Mouse (Mus musculus): ENCODE measurements around the gene Dapk1. TPM values are rescaled to one million over a fixed set of nuclear protein-coding genes. Genes with fewer than 3 reads are reported as not detected.
A peak's percentile ranks its signal among the peaks of the same experiment; 100 is the strongest.

Dapk1 gene
- polyA plus RNA-seq, 1 experiment from 2014 or later: 4.8 TPM

DNA sequence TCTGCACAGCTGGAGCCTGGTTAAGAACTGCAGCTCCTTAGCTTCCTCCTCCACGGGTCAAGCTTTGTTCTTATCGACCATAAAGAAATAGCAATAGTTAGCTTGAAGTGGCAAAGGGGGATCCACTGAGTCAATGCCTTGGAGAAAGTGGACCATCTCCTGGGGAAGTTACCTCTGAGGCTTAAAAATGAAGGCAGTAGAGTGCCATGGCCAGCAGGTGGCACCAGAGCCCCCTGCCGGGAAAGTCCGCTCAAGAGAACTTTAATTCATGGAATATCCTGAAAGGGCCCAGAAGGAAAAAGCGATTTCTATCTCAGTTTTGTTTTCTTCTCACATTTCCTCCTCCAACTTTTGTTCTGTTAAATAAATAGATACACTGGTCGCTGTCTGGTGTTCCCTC lies 157.4 kb downstream of the Dapk1 start:
- H3K9ac ChIP-seq (ENCODE audit: low read length): no peak overlapping the region
- TF ChIP-seq EP300 (optimal IDR thresholded peaks at IDR 0.05): no peak
- peak; percentile 88 for TF ChIP-seq CTCF (IDR thresholded peaks at IDR 0.05; ENCODE audit: low read depth)
- H3K27me3 ChIP-seq (ENCODE audit: control insufficient read depth, insufficient read depth, low read length): no peaks in the 10 kb centered on the region
- DNase-seq (ENCODE audit: low spot score) (peak; percentile 58), ATAC-seq (ENCODE audit: low FRiP score, low TSS enrichment) (no peak)
- H3K4me2 ChIP-seq (replicated peaks; ENCODE audit: low read depth): no peak overlapping the region
- H3K27ac ChIP-seq (replicated peaks): no peak overlapping the region
- no peaks in the 10 kb centered on the region for H3K9me3 ChIP-seq (ENCODE audit: control insufficient read depth, low read length)
- H3K4me1 ChIP-seq (replicated peaks; ENCODE audit: control insufficient read depth, insufficient read depth): no peaks in the 10 kb centered on the region
- H3K4me3 ChIP-seq (ENCODE audit: low read depth, low read length): no peak overlapping the region
- WGBS: 33% methylated on average over 6 of the region's 6 CpGs
- H3K36me3 ChIP-seq (ENCODE audit: control insufficient read depth, insufficient read depth, low read length): peaks cover 9% of the 10 kb centered on the region; the same call in 1 of the 2 replicates

DNA sequence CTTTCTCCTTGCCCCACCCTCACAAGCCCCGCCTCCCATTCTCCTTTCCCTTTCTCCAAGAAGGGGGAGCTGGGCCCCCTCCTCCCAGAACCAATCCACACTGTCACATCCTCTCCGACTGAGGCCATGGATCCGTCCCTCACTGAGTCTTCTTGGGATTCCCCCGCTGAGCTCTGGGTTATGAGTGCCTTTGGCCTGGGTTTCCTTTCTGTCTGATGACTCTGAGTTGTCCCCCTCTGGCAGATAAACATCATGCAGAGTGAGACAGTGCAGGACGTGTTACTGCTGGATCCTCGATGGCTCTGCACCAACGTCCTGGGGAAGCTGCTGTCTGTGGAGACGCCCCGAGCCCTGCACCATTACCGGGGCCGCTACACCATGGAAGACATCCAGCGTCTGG lies 158.6 kb downstream of the Dapk1 start:
- ATAC-seq (ENCODE audit: low FRiP score, low TSS enrichment): peak; percentile 32; the same call in 1 of the 2 replicates
- WGBS: 85% methylated on average over 12 of the region's 12 CpGs
- TF ChIP-seq EP300 (optimal IDR thresholded peaks at IDR 0.05) (no peak), CTCF (IDR thresholded peaks at IDR 0.05; ENCODE audit: low read depth) (no peak)

DNA sequence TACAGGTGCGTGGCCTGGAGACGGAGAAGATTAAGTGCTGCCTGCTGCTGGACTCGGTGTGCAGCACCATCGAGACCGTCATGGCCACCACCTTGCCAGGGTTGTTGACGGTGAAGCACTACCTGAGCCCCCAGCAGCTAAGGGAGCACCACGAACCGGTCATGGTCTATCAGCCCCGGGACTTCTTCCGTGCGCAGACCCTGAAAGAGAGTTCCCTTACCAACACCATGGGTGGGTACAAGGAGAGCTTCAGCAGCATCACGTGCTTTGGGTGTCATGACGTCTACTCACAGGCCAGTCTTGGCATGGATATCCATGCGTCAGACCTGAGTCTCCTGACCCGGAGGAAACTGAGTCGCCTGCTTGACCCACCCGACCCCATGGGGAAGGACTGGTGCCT lies 159.4 kb downstream of the Dapk1 start:
- WGBS: 97% methylated on average over 17 of the region's 17 CpGs
- TF ChIP-seq EP300 (optimal IDR thresholded peaks at IDR 0.05): no peak
- no peak for TF ChIP-seq CTCF (IDR thresholded peaks at IDR 0.05; ENCODE audit: low read depth)
- Histone ChIP-seq H3K27ac (replicated peaks) (no peak overlapping the region), H3K4me1 (replicated peaks; ENCODE audit: control insufficient read depth, insufficient read depth) (no peaks in the 10 kb centered on the region), H3K9me3 (ENCODE audit: control insufficient read depth, low read length) (no peaks in the 10 kb centered on the region), H3K36me3 (ENCODE audit: control insufficient read depth, insufficient read depth, low read length) (peaks cover 9% of the 10 kb centered on the region; the same call in 1 of the 2 replicates), H3K4me3 (ENCODE audit: low read depth, low read length) (no peak overlapping the region), H3K4me2 (replicated peaks; ENCODE audit: low read depth) (no peak overlapping the region), H3K9ac (ENCODE audit: low read length) (no peak overlapping the region), H3K27me3 (ENCODE audit: control insufficient read depth, insufficient read depth, low read length) (no peaks in the 10 kb centered on the region)
- DNase-seq (ENCODE audit: low spot score) (no peak), ATAC-seq (ENCODE audit: low FRiP score, low TSS enrichment) (no peak)

More for the DNA sequence above, 158.6 kb downstream of the Dapk1 start:
- Histone ChIP-seq H3K27ac (replicated peaks) (no peak overlapping the region), H3K27me3 (ENCODE audit: control insufficient read depth, insufficient read depth, low read length) (no peaks in the 10 kb centered on the region), H3K4me1 (replicated peaks; ENCODE audit: control insufficient read depth, insufficient read depth) (no peaks in the 10 kb centered on the region), H3K9me3 (ENCODE audit: control insufficient read depth, low read length) (no peaks in the 10 kb centered on the region), H3K9ac (ENCODE audit: low read length) (no peak overlapping the region), H3K36me3 (ENCODE audit: control insufficient read depth, insufficient read depth, low read length) (peaks cover 9% of the 10 kb centered on the region; the same call in 1 of the 2 replicates), H3K4me2 (replicated peaks; ENCODE audit: low read depth) (no peak overlapping the region), H3K4me3 (ENCODE audit: low read depth, low read length) (no peak overlapping the region)
- DNase-seq (ENCODE audit: low spot score): no peak

DNA sequence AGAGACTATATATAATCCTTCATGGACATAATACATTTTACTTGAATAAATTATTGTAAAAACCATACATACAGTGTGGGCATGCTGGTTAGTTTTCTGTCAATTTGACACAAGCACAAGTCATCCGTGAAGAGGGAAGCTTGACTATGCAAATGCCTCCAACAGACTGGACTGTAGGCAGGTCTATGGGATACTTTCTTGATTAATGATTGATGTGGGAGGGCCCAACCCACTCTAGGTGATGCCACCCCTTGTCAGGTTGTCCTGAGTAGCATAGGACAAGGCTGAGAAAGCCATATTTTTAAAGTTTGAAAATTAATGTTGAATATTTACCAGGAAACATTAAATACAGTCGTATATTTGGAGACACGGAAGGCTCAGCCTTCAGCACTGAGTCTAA lies 178.8 kb downstream of the Dapk1 start:
- Histone ChIP-seq H3K4me2 (replicated peaks; ENCODE audit: low read depth) (no peak overlapping the region), H3K36me3 (ENCODE audit: control insufficient read depth, insufficient read depth, low read length) (no peaks in the 10 kb centered on the region), H3K9ac (ENCODE audit: low read length) (no peak overlapping the region), H3K4me3 (ENCODE audit: low read depth, low read length) (no peak overlapping the region), H3K9me3 (ENCODE audit: control insufficient read depth, low read length) (no peaks in the 10 kb centered on the region), H3K27me3 (ENCODE audit: control insufficient read depth, insufficient read depth, low read length) (no peaks in the 10 kb centered on the region), H3K27ac (replicated peaks) (no peak overlapping the region), H3K4me1 (replicated peaks; ENCODE audit: control insufficient read depth, insufficient read depth) (no peaks in the 10 kb centered on the region)
- DNase-seq (ENCODE audit: low spot score) (no peak), ATAC-seq (ENCODE audit: low FRiP score, low TSS enrichment) (no peak)
- WGBS: 81% methylated on average over 3 of the region's 3 CpGs
- TF ChIP-seq EP300 (optimal IDR thresholded peaks at IDR 0.05): no peak

DNA sequence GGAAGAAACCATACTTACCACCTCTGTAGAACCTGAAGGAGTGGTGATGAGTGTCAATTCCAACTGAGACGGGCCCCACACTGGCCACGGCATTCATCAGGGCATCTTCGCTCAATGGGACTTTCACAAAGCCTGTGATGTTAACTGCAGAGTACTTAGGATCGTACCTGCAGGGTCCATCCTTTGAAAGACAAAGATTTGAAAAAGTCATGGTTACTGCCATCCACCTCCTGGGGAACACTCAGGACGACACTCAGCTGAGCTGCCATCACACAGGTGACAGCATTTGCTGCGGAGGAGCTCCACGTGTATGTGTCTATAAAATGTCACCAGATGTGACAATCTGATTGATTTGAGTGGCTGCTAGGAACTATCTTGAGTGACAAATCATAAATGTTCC lies 181.6 kb downstream of the Dapk1 start:
- H3K36me3 ChIP-seq (ENCODE audit: control insufficient read depth, insufficient read depth, low read length): no peaks in the 10 kb centered on the region
- DNase-seq (ENCODE audit: low spot score) (no peak), ATAC-seq (ENCODE audit: low FRiP score, low TSS enrichment) (no peak)
- H3K4me1 ChIP-seq (replicated peaks; ENCODE audit: control insufficient read depth, insufficient read depth): no peaks in the 10 kb centered on the region
- H3K27ac ChIP-seq (replicated peaks): no peak overlapping the region
- TF ChIP-seq EP300 (optimal IDR thresholded peaks at IDR 0.05) (no peak), CTCF (IDR thresholded peaks at IDR 0.05; ENCODE audit: low read depth) (no peak)
- WGBS: 82% methylated on average over 7 of the region's 7 CpGs
- H3K4me2 ChIP-seq (replicated peaks; ENCODE audit: low read depth): no peak overlapping the region
- no peaks in the 10 kb centered on the region for H3K27me3 ChIP-seq (ENCODE audit: control insufficient read depth, insufficient read depth, low read length)
- no peak overlapping the region for H3K4me3 ChIP-seq (ENCODE audit: low read depth, low read length)
- H3K9ac ChIP-seq (ENCODE audit: low read length): no peak overlapping the region
- no peaks in the 10 kb centered on the region for H3K9me3 ChIP-seq (ENCODE audit: control insufficient read depth, low read length)

DNA sequence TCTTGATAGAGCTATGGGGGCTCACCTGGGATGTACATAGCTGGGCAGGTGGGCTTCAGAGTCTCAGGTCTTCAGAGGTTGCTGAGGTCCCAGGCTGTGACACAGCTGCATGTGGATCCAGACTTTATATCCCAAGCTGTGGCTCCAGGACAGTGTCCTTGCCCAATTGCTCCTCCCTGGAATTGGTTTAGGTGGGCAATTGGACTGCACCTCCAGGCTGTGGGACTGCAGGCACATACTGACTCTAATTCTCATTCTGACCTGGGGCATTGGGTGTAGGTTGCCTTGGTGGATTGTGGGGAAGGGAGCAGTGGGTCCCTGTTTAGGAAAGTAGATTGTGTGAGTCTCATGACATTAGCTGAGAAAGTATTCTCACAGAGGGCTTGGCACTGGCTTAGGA lies 184.5 kb downstream of the Dapk1 start, which contains the start of gene BC051665:
Gene BC051665, minus strand, starts transcription at position 101 of the 400 bp plus-strand sequence.
- no peak for DNase-seq (ENCODE audit: low spot score)
- H3K27ac ChIP-seq (replicated peaks): no peak within 1 kb of the TSS
- TF ChIP-seq CTCF (IDR thresholded peaks at IDR 0.05; ENCODE audit: low read depth): no peak
- TF ChIP-seq EP300 (optimal IDR thresholded peaks at IDR 0.05): no peak

More for the DNA sequence above, 184.5 kb downstream of the Dapk1 start, which contains the start of gene BC051665:
- Histone ChIP-seq H3K27me3 (ENCODE audit: control insufficient read depth, insufficient read depth, low read length) (no peaks in the 10 kb centered on the region), H3K36me3 (ENCODE audit: control insufficient read depth, insufficient read depth, low read length) (no peaks in the 10 kb centered on the region), H3K4me3 (ENCODE audit: low read depth, low read length) (no peak within 1 kb of the TSS), H3K4me2 (replicated peaks; ENCODE audit: low read depth) (no peak within 1 kb of the TSS), H3K9me3 (ENCODE audit: control insufficient read depth, low read length) (no peaks in the 10 kb centered on the region), H3K9ac (ENCODE audit: low read length) (no peak within 1 kb of the TSS), H3K4me1 (replicated peaks; ENCODE audit: control insufficient read depth, insufficient read depth) (no peaks in the 10 kb centered on the region)
- ATAC-seq (ENCODE audit: low FRiP score, low TSS enrichment): no peak

Data from stomach, postnatal 0 days (tissue).